Mouse (Mus musculus) forebrain, embryonic 11.5 days (tissue): ENCODE measurements around the gene Gtf2f2. TPM values are rescaled to one million over a fixed set of nuclear protein-coding genes. Genes with fewer than 3 reads are reported as not detected.

Source experiments
- ATAC-seq: fragments of 200-750 bp; cut with Nextera tagmentation; replicated peaks from 2 replicates; pipeline ENCODE4 v1.8.0; 2017; ENCODE audit warnings: moderate TSS enrichment; ENCODE audit not compliant: low FRiP score
- DNase-seq: peaks from one replicate; pipeline ENCODE4 v3.0.0-alpha.2; 2017; ENCODE audit warnings: low spot score
- H3K27ac ChIP-seq: fragments of 300-500 bp; sonication (generic); 2 replicates; pipeline ENCODE4 v1.5.1; 2014; ENCODE audit warnings: low read depth, low read length
- H3K27me3 ChIP-seq: fragments of 300-500 bp; sonication (generic); 2 replicates; pipeline ENCODE4 v1.6.1; 2014; ENCODE audit warnings: mild to moderate bottlenecking, low read length, mixed read lengths; ENCODE audit not compliant: control insufficient read depth, insufficient read depth
- H3K36me3 ChIP-seq: fragments of 300-500 bp; sonication (generic); 2 replicates; pipeline ENCODE4 v1.6.1; 2014; ENCODE audit warnings: mild to moderate bottlenecking, low read length, moderate library complexity, mixed read lengths; ENCODE audit not compliant: control insufficient read depth, insufficient read depth
- H3K4me1 ChIP-seq: fragments of 300-500 bp; sonication (generic); replicated peaks from 2 replicates; pipeline ENCODE4 v1.6.1; 2014; ENCODE audit warnings: low read length, mixed read lengths; ENCODE audit not compliant: control insufficient read depth, insufficient read depth
- H3K4me2 ChIP-seq: fragments of 300-500 bp; sonication (generic); 2 replicates; pipeline ENCODE4 v1.6.1; 2014; ENCODE audit warnings: low read depth, mild to moderate bottlenecking, low read length, moderate library complexity, mixed read lengths; ENCODE audit not compliant: severe bottlenecking
- H3K4me3 ChIP-seq: fragments of 300-500 bp; sonication (generic); 2 replicates; pipeline ENCODE4 v1.5.1; 2014; ENCODE audit warnings: low read depth, low read length
- H3K9ac ChIP-seq: fragments of 300-500 bp; sonication (generic); 2 replicates; pipeline ENCODE4 v1.6.1; 2014; ENCODE audit warnings: low read length
- H3K9me3 ChIP-seq: fragments of 300-500 bp; sonication (generic); 2 replicates; pipeline ENCODE4 v1.6.1; 2016; ENCODE audit warnings: low read length, mixed read lengths; ENCODE audit not compliant: control insufficient read depth
- WGBS: fragments of 180-500 bp; shearing (Covaris S2); extraction: QIAGEN DNeasy Blood & Tissue Kit; methylation state at CpG from one replicate; pipeline ENCODE4 v1.1.7; 2014; 5-methylcytosine and 5-hydroxymethylcytosine counted together
- polyA plus RNA-seq: library from polyadenylated mRNA; unstranded; fragments of >200 nt; fragmentation: Nextera tagmentation; extraction: Ambion mirVana; gene quantifications from 2 replicates; pipeline ENCODE4 v1.2.1, GENCODE M21; 2014

Gene Gtf2f2
- polyA plus RNA-seq, 1 experiment from 2014 or later: 57.0 TPM

DNA sequence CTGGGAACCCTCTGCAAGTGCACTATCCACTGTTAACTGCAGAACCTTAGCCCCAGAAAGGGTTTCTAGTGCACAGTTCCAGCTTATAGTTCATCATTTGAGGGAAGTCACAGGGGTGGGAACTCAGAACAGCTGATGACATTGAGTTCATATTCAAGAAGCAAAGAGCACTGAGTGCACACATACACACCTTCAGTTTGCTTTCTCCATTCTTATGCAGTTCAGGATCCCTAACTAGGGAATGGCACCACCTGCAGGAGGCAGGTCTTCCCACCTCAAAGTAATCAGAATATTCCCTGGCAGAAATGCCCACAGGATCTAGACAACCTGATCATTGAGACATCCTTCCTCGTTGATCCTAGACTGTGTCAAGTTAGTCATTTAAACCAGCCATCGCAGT, 151.0 kb downstream of the Gtf2f2 start:
- peaks cover 4% of the 10 kb centered on the region; the same call in 1 of the 2 replicates for H3K4me1 ChIP-seq
- H3K9me3 ChIP-seq: no peaks in the 10 kb centered on the region; the same call in 1 of the 2 replicates
- no peaks in the 10 kb centered on the region for H3K27me3 ChIP-seq
- DNase-seq (no peak), ATAC-seq (no peak)
- H3K9ac ChIP-seq: no peak overlapping the region
- no peak overlapping the region for H3K4me2 ChIP-seq
- no peak overlapping the region for H3K27ac ChIP-seq
- 86% methylated on average over 2 of the region's 2 CpGs for WGBS
- no peak overlapping the region for H3K4me3 ChIP-seq
- H3K36me3 ChIP-seq: no peaks in the 10 kb centered on the region

DNA sequence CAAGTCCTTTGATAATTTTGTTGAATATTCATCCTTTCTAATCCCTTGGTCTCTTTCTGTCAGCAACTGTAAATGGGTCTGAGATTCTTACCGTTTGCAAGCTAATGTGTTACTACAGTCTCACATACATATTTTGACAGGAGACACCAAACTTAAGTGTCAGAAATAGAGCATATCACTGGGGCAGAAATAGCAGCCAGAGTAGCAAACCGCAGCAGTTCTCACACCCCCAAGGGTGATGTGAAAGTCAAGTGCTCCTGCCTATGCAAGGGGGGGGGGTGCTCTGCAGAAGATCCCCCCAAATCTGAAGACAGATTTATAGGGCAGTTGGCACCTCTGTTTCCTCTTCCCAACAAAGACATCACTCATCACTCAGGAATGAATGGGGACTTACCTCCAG, 152.5 kb downstream of the Gtf2f2 start:
- Histone ChIP-seq H3K36me3 (no peaks in the 10 kb centered on the region), H3K9ac (no peak overlapping the region), H3K4me1 (no peaks in the 10 kb centered on the region), H3K4me3 (no peak overlapping the region), H3K9me3 (no peaks in the 10 kb centered on the region; the same call in 1 of the 2 replicates), H3K27ac (no peak overlapping the region), H3K27me3 (no peaks in the 10 kb centered on the region), H3K4me2 (no peak overlapping the region)
- DNase-seq (no peak), ATAC-seq (no peak)
- WGBS: 78% methylated on average over 2 of the region's 2 CpGs

DNA sequence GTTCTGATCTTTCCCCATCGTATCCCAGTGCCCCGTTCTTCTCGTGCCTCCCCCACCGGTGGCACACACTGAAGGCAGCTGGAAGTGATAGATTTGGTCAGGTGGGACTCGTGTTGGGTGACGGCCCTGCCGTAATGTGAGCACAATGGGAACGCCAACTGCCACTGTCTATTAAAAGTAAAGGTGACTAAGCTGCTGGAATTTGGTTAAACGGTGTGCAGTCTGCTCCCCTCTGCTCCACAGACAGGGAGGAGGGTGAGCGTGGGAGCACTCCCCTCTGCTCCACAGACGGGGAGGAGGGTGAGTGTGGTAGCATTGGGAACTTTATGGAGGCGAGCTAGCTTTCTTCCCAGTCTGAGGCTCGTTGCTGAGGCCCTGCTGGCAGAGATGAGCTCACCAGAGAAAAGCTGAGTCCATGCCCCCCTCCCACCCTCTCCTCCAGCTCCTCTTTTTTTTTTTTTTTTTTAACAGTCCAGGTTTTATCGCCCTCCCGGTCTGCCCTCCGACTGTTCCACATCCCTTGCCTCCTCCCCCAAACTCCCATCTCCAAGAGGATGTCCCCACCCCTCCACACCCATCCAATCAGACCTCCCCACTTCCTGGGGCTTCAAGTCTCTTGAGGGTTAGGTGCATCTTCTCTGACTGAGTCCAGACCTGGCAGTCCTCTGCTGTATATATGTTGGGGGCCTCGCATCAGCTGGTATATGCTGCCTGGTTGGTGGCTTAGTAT, 155.2 kb downstream of the Gtf2f2 start:
- H3K4me1 ChIP-seq: no peaks in the 10 kb centered on the region
- no peak overlapping the region for H3K4me3 ChIP-seq
- H3K9me3 ChIP-seq: no peaks in the 10 kb centered on the region
- H3K4me2 ChIP-seq: no peak overlapping the region
- WGBS: 72% methylated on average over 17 of the region's 17 CpGs
- H3K27me3 ChIP-seq: no peaks in the 10 kb centered on the region
- no peak overlapping the region for H3K27ac ChIP-seq
- H3K9ac ChIP-seq: no peak overlapping the region
- no peaks in the 10 kb centered on the region for H3K36me3 ChIP-seq
- no peak for ATAC-seq
- no peak for DNase-seq

DNA sequence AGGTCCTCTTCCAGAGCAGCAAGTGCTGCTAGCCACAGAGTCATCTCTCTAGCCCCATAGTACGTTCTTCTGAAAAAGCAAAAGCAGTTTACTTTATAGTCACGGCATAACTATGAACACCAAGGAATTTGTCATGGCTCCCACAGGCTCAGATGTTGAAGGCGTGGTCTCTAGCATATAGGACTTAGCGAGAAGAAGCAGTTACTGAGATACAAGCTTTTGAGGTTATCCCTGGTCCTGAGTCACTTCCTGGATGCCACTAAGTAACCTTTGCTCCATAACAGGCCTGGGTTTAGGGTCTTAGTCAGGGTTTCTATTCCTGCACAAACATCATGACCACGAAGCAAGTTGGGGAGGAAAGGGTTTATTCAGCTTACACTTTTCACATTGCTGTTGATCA, 158.6 kb downstream of the Gtf2f2 start:
- H3K27me3 ChIP-seq: no peaks in the 10 kb centered on the region
- peaks cover 5% of the 10 kb centered on the region; the same call in 1 of the 2 replicates for H3K4me1 ChIP-seq
- no peak overlapping the region for H3K4me3 ChIP-seq
- H3K9me3 ChIP-seq: no peaks in the 10 kb centered on the region
- H3K4me2 ChIP-seq: no peak overlapping the region
- WGBS: 93% methylated on average over 5 of the region's 5 CpGs
- H3K9ac ChIP-seq: no peak overlapping the region
- DNase-seq (no peak), ATAC-seq (no peak)
- H3K36me3 ChIP-seq: peaks cover 18% of the 10 kb centered on the region
- H3K27ac ChIP-seq: no peak overlapping the region

DNA sequence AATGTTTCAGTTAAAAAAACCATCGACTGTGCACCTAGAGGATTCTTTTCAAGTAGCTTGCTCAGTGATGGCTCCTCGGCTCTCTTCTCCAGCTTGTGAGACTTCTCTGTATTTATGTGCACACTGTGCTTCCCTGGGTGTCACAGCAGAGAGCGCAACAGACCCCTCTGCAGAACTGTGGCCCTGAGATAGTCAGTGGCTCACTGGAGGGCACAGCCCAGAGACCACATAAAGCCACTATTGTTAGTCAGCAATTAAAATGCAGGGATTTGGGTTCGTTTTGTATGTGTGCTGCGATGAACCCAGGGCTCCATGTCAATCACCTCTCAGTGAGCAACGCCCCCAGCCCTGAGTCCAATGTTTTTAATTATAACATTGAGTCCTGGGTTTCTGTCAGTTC, 159.8 kb downstream of the Gtf2f2 start:
- H3K27me3 ChIP-seq: no peaks in the 10 kb centered on the region
- H3K4me1 ChIP-seq: peaks cover 10% of the 10 kb centered on the region
- peaks cover 23% of the 10 kb centered on the region for H3K36me3 ChIP-seq
- DNase-seq (peak; percentile 63), ATAC-seq (peak; percentile 81)
- 24% methylated on average over 6 of the region's 6 CpGs for WGBS
- no peak overlapping the region for H3K9ac ChIP-seq
- H3K4me3 ChIP-seq: no peak overlapping the region
- no peaks in the 10 kb centered on the region for H3K9me3 ChIP-seq
- peak overlapping the region; percentile 19; the same call in 1 of the 2 replicates for H3K27ac ChIP-seq
- H3K4me2 ChIP-seq: no peak overlapping the region

DNA sequence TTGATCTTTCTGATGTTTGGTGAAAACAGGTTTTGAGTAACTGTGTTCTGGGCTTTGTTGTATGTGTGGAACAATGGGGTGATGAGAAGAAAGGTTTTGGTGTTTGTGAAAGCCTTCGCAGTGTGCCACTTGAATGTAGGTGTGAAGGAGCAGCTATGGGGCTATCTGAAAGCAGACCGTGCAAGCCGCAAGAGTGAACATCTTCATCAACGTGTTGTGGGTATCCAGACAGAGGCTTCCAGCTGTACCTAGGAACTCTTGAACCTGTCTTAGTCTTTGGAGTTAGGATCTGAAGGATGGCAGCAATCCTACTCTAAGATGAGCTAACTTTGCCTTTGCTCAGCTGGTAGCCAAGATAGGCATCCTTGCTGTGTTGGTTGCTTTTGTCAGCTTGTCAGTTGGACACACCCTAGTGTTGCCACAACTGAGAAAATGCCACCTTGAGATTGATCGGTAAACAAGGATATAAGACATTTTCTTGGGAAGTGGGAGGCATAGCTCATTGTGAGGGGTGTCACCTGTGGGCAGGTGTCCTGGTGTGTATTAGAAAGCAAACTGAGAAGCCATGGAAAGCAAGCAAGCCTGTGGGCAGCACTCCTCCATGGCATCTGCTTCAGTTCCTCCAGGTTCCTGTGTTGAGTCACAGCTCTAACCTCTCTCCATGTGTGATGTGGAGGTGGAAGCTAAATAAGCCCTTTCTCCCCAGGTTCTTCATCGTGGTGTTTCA, 160.7 kb downstream of the Gtf2f2 start:
- no peak for ATAC-seq
- Histone ChIP-seq H3K4me1 (peaks cover 10% of the 10 kb centered on the region), H3K9ac (no peak overlapping the region), H3K27ac (no peak overlapping the region), H3K36me3 (peaks cover 23% of the 10 kb centered on the region), H3K27me3 (no peaks in the 10 kb centered on the region), H3K4me2 (no peak overlapping the region), H3K9me3 (no peaks in the 10 kb centered on the region), H3K4me3 (no peak overlapping the region)
- no peak for DNase-seq
- 84% methylated on average over 6 of the region's 6 CpGs for WGBS

DNA sequence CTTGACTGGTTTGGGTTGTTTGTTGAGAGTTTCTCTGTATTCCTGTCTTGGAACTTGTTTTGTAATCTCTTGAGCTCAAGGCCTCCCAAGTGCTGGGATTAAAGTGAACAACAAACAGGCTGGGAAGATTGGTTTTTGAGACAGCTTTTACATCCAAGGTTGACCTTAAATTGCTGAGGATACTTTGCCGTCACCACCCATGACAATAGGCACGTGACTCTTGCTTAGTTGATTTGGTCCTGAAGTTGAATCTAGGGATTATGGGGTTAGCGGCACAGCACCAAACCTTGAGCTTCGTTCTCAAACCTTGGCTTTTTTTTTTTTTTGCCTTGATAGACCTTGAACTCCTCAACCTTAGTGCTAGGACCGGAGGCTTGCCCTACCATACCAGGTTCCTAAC, 161.4 kb downstream of the Gtf2f2 start:
- no peak overlapping the region for H3K9ac ChIP-seq
- ATAC-seq (no peak), DNase-seq (no peak)
- H3K4me1 ChIP-seq: peaks cover 10% of the 10 kb centered on the region
- no peak overlapping the region for H3K4me3 ChIP-seq
- H3K4me2 ChIP-seq: no peak overlapping the region
- H3K27me3 ChIP-seq: no peaks in the 10 kb centered on the region
- no peaks in the 10 kb centered on the region for H3K9me3 ChIP-seq
- peaks cover 23% of the 10 kb centered on the region for H3K36me3 ChIP-seq
- 82% methylated on average over 5 of the region's 5 CpGs for WGBS
- 0 out of 2 replicates have a peak overlapping the region, but pooled peaks have one; percentile 25 for H3K27ac ChIP-seq

DNA sequence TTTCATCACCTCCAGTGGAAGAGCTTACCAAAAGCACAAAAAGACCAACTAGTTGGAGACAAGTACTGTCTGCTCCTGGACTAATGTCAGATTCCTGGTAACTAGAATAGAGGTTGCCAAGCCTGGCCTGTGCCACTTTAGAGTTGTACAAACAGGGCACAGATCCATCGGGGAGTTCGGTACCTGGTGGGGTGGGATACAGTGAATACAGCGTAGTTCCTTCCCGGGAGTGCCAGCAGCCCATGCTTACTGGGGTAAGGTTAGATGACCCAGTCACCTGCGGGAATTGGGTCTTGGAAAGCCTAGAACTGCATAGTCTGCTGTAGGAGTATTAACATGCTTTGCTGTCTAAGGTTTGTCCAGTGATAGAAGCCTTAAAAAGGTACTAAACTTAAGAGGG, 162.2 kb downstream of the Gtf2f2 start:
- no peak overlapping the region for H3K4me3 ChIP-seq
- ATAC-seq: no peak
- H3K27ac ChIP-seq: no peak overlapping the region
- H3K4me1 ChIP-seq: peaks cover 10% of the 10 kb centered on the region
- H3K4me2 ChIP-seq: no peak overlapping the region
- H3K9ac ChIP-seq: no peak overlapping the region
- WGBS: 90% methylated on average over 5 of the region's 5 CpGs
- DNase-seq: no peak
- no peaks in the 10 kb centered on the region for H3K27me3 ChIP-seq
- peaks cover 23% of the 10 kb centered on the region for H3K36me3 ChIP-seq
- H3K9me3 ChIP-seq: no peaks in the 10 kb centered on the region
